Mouse (Mus musculus): ENCODE data around the gene Prss22.

Gene Prss22

GRCm38 (mm10) chr17:23997901-23998300, at the start of gene Prss22:
Prss22 (minus strand) TSS chr17:23998100.
- DNase-seq (ENCODE audit: low spot score in 2 of 2): no peak

- no peak for DNase-seq (ENCODE audit: low spot score in 2 of 2)
These were observed 48.1 kb upstream of the Prss22 start for GRCm38 (mm10) chr17:24046026-24046425.

DNA sequence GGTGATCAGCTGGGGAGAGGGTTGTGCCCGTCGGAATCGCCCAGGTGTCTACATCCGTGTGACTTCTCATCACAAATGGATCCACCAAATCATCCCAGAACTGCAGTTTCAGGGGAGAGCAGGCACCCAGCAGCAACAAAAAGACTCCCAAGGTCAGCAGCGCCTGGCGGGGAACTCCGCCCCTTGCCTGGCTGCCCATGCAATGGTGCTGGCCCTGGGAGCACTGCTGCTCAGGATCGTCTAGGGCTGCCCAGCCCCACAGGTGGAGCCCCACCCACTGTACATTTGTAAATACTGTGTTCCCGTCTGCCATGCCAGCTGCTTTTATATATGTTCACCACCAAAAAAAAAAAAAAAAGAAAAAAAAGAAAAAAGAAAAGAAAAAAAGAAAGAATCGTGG, 47.7 kb upstream of the Prss22 start:
- no peak for DNase-seq (ENCODE audit: low spot score in 2 of 2)

DNA sequence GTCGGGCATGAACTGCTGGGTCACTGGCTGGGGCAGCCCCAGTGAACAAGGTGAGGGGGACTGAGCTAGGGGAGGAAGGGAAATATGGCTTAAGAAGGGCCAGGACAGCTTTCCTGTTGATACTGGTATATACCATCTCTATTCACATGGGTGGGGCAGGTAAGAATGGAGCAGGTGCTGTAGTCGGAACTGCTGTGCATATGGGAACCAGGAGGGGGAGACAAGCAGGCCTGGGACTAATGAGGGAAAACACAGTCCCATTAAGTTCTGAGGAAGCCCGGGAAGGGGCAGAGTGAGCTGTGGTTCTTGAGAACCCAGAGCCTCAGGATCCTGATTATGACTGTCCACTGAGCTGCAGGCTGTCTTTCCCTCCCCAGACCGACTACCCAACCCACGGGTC, 46.6 kb upstream of the Prss22 start:
- DNase-seq (ENCODE audit: low spot score in 2 of 2): no peak

- DNase-seq (ENCODE audit: low spot score in 2 of 2): no peak
These were observed 39.9 kb upstream of the Prss22 start, which contains the start of gene Prss27 for GRCm38 (mm10) chr17:24037844-24038243. Prss27 (plus strand) TSS chr17:24038144.

GRCm38 (mm10) chr17:24037360-24037759, 39.5 kb upstream of the Prss22 start:
- DNase-seq (ENCODE audit: low spot score in 2 of 2): no peak

GRCm38 (mm10) chr17:24036954-24037353, 39.1 kb upstream of the Prss22 start:
- no peak for DNase-seq (ENCODE audit: low spot score in 2 of 2)

DNA sequence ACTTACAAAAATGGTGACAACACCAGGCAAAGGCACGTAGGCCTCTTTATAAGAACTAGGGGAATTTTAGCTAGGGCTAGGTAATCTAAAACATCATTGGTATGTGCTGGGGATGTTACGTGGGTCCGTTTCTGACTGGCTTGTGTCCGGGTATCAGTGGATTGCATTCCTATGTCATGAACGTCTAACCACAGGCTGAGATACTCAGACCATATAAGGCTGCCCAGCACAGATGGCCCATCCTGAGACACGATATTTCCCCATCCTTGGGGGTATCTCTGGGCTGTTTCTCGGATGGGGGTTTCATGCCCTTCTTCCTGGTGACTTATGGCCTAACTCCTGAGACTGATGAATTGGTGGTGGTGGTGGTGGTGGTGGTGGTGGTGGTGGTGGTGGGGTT, 37.2 kb upstream of the Prss22 start:
- no peak for DNase-seq (ENCODE audit: low spot score in 2 of 2)

GRCm38 (mm10) chr17:24030551-24030950, 32.7 kb upstream of the Prss22 start:
- no peak for DNase-seq (ENCODE audit: low spot score in 2 of 2)

GRCm38 (mm10) chr17:24029477-24029876, 31.6 kb upstream of the Prss22 start:
- DNase-seq (ENCODE audit: low spot score in 2 of 2): no peak

- DNase-seq (ENCODE audit: low spot score in 2 of 2): peak; percentile 74 to 83
These were observed 23.7 kb upstream of the Prss22 start for GRCm38 (mm10) chr17:24021375-24022199.

DNA sequence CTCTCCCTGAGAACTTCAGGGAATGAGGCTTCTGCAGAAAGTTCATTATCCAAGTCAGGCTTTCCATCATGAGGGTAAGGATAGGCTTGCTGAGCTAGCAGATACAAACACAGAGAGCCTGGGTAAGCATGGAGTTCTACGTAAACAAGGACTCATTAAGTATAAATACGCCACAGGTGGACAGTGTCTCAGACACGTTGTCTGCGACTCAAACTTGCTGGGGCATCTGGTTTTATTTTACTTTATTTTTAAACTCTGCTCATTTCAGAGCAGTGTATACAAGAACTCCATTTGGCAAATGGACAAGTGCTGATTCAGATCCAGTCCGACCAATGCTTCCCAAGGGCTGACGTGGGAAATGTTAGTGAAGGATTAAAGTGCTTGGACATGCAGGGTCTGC, 22.8 kb upstream of the Prss22 start:
- DNase-seq (ENCODE audit: low spot score in 2 of 2): no peak

GRCm38 (mm10) chr17:24015727-24016126, 17.8 kb upstream of the Prss22 start:
- DNase-seq (ENCODE audit: low spot score in 2 of 2): no peak

GRCm38 (mm10) chr17:24014433-24014965, 16.6 kb upstream of the Prss22 start:
- no peak for DNase-seq (ENCODE audit: low spot score in 2 of 2)

GRCm38 (mm10) chr17:24012921-24013320, 15.0 kb upstream of the Prss22 start:
- DNase-seq (ENCODE audit: low spot score in 2 of 2): no peak

DNA sequence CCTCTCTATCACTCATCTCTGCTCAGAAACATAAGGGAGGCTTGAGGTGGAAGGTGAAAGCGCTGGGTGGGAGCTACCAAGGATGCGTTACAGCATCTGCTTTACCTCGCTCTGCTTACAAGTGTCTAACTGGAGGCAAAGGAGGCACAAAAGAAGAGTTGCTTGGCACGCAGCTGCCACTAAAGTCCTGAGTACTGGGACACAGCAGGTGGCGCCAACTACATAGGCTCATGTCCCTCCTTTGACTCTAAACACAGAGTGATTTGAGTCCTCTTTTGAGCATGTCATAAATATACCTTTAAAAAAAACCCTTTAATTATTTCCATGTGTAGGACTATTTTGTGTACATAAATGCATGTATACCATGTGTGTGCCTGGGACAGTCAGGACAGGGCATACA, 11.7 kb upstream of the Prss22 start:
- DNase-seq (ENCODE audit: low spot score in 2 of 2): no peak

- DNase-seq (ENCODE audit: low spot score in 2 of 2): no peak
These were observed 10.2 kb upstream of the Prss22 start for GRCm38 (mm10) chr17:24008105-24008504.

GRCm38 (mm10) chr17:24007391-24007790, 9.5 kb upstream of the Prss22 start:
- DNase-seq (ENCODE audit: low spot score in 2 of 2): no peak

DNA sequence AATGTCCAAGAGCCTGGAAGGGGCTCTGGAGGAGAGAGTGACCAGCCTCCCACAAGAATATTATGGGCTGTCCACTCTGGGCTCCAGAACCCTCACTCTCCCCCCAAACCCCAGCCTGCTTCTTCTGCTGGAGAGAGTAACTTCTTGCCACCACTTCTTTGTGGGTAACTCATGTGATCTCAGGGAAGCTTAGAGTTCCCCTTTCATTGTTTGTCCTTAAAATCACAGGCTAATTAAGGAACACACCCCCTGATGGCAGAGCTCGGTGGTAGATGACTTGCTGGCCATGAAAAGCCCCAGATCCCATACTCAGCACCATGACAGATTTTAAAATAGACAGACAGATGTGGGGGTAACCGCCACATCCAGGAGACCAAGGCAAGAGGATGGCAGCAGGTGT, 9.0 kb upstream of the Prss22 start:
- DNase-seq (ENCODE audit: low spot score in 2 of 2): no peak

DNA sequence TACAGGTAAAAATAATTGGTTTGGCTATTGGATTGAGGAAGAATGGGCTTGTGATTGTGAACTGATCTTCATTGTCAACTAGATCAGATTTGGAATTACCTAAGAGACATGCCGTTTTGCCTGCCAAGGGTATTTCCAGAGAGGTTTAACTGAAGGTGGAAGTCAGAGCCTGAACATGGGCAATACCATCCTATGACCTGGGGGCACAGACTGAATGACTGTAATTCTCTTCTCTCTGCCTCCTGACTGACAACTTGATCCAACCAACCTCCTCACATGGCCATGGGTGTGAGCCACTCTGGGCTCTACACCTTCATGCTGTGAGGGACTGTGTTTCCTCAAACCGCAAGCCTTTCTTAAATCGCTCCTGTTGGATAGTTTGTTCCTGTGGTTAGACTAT, 7.1 kb upstream of the Prss22 start:
- no peak for DNase-seq (ENCODE audit: low spot score in 2 of 2)

DNA sequence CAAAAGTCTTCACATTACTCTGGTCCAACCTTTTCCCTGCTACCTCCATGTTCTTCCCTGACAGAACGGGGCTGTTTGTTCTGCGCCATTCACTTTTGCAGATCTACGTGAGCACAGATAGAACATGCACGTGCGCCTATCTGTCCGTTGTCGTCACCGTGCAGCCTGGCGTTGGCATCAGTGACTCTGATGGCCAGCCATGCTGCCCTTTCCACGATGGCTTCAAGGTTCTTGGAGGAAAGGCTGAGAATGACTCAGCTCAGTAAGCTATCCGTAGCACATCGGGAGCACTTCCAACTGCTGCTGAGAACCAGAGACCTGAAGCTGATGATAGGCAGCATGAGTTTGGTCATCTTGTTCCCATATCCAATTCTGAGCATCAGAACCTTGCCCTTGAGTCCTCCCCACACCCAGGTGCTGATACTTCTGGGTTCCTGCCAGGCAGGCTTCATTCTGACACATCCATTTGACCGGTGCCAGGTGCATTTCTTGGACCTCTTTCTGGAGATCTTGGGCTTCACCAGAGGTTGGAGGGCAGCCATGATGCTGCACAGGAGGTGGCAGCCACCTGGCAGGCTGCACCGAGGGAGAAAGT, 6.3 kb upstream of the Prss22 start:
- no peak for DNase-seq (ENCODE audit: low spot score in 2 of 2)

DNA sequence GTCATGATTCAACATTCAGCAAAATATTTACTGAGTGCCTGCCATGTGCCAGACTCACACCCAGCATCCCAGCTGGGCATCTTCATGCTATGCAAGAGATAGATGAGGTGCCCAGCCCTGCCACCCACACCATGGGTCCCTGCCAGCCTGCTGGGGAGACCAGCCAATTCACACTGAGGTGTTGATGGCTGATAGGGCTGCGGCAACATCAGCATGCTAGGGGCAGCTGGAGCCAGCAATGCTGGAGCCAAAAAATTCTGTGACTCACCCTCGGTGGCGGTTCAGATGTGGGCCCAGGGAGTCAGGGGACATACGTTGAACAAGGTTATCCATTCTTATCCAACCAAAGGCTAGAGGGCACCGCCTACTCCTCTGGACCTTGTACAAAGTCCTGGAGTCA, 2.5 kb upstream of the Prss22 start:
- DNase-seq (ENCODE audit: low spot score in 2 of 2): no peak

GRCm38 (mm10) chr17:23998383-23998782, 483 bp upstream of the Prss22 start:
- DNase-seq (ENCODE audit: low spot score in 2 of 2): no peak
